24 mouse cellular contexts compared by ENCODE assay signal in the genomic region with DNA sequence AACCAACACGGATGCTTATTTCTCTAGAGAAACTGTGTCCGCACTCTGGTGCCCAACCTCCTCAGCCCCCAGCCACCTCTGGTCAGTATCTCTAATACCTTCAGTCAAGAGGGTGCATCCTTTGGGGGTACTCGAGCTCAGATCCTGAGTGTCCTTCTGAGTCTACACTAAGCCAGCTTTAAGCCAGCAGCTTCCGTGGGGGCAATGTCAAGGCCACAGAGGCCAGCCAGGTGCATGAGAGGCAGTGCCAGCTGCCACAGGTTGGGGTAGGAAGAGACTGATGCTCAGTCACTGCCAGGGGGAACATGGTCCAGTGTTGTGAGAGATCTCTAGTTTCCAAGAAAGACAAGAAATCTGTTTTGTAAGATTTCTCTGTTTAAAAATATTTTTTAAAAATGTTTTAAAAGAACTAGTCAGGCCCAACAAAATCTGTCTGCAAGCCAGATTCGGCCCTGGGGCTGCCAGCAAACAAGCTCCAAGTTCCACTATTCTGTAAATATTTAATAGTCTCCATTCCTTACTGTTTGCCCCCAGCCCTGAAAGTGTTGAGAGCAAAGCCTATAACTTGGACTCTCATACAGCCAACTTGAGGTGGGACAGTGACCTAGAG. TPM values are rescaled to one million over a fixed set of nuclear protein-coding genes. Genes with fewer than 3 reads are reported as not detected.
DNase-seq lines count a peak whose midpoint lies in the region; ATAC-seq and TF ChIP-seq lines count a peak whose summit lies in the region.
"Had no signal": no experiment of that assay in that cellular context is flagged by ENCODE, and none has a peak within 500 bp of the region (broad histone marks: within the 10 kb centered on the region; RNA-seq: fewer than 3 reads in every experiment).

No protein-coding gene starts in this region.

- no peak overlapping the region for H3K4me2 ChIP-seq in stomach, postnatal 0 days (replicated peaks; ENCODE audit: low read depth)
- H3K4me2 ChIP-seq: embryonic facial prominence, embryonic 12.5 days; forebrain, embryonic 15.5 days; heart, embryonic 15.5 days; limb, embryonic 13.5 days; liver, embryonic 13.5 days; neural tube, embryonic 15.5 days; stomach, embryonic 15.5 days had no signal

- peaks cover 2% of the 10 kb centered on the region; the same call in 1 of the 2 replicates for H3K4me1 ChIP-seq in stomach, postnatal 0 days (replicated peaks; ENCODE audit: control insufficient read depth, insufficient read depth)

- no peak overlapping the region for H3K9ac ChIP-seq in stomach, postnatal 0 days (ENCODE audit: low read length)
- H3K9ac ChIP-seq: embryonic facial prominence, embryonic 12.5 days; forebrain, embryonic 15.5 days; heart, embryonic 15.5 days; limb, embryonic 13.5 days; liver, embryonic 13.5 days; neural tube, embryonic 15.5 days; stomach, embryonic 15.5 days had no signal

- no peaks in the 10 kb centered on the region for H3K27me3 ChIP-seq in stomach, postnatal 0 days (ENCODE audit: control insufficient read depth, insufficient read depth, low read length)
- H3K27me3 ChIP-seq: embryonic facial prominence, embryonic 12.5 days; forebrain, embryonic 15.5 days; heart, embryonic 15.5 days; limb, embryonic 13.5 days; liver, embryonic 13.5 days; neural tube, embryonic 15.5 days; stomach, embryonic 15.5 days had no signal

- peak overlapping the region; percentile 24; the same call in 1 of the 2 replicates for H3K27ac ChIP-seq in stomach, postnatal 0 days (replicated peaks)
- H3K27ac ChIP-seq: embryonic facial prominence, embryonic 12.5 days; forebrain, embryonic 10.5 days; forebrain, embryonic 15.5 days; heart, embryonic 15.5 days; limb, embryonic 13.5 days; liver, embryonic 13.5 days; neural tube, embryonic 15.5 days had no signal

- 78% methylated on average over 5 of the region's 5 CpGs for WGBS in stomach, postnatal 0 days

- no peak for ATAC-seq in stomach, postnatal 0 days (ENCODE audit: low FRiP score, low TSS enrichment)
- ATAC-seq: activated CD4-positive, CD25-positive, alpha-beta regulatory T cell, adult 4 months; CD4-positive, CD25-positive, alpha-beta regulatory T cell, adult 4 months; forebrain, embryonic 15.5 days; hindbrain, embryonic 16.5 days had no signal

- no peak for TF ChIP-seq CTCF in stomach, postnatal 0 days (IDR thresholded peaks at IDR 0.05; ENCODE audit: low read depth)

- no peaks in the 10 kb centered on the region for H3K9me3 ChIP-seq in stomach, postnatal 0 days (ENCODE audit: control insufficient read depth, low read length)
- H3K9me3 ChIP-seq: embryonic facial prominence, embryonic 12.5 days; forebrain, embryonic 10.5 days; forebrain, embryonic 15.5 days; heart, embryonic 15.5 days; limb, embryonic 13.5 days; liver, embryonic 13.5 days; neural tube, embryonic 15.5 days; stomach, embryonic 15.5 days had no signal

- DNase-seq in kidney, adult 8-10 months, result peak; percentile 42 to 53
- DNase-seq in kidney, adult 11 months, result no peak
- DNase-seq in lung, postnatal 10 days, result peak; percentile 60
- DNase-seq in lung, postnatal 4 days, result no peak
- peak; percentile 53 for DNase-seq in kidney, postnatal 14 days
- no peak for DNase-seq in stomach, postnatal 0 days (ENCODE audit: low spot score)
- no peak for DNase-seq in cerebellum, adult 11-12 months
- DNase-seq: cerebellum, adult 2 months; cerebellum, postnatal 25 days; gastrocnemius, postnatal 10 days; liver, embryonic 13.5 days; lung, adult 18-20 months; midbrain, embryonic 14.5 days; thymus, postnatal 25 days had no signal

- H3K4me3 ChIP-seq in stomach, postnatal 0 days (ENCODE audit: low read depth, low read length), result no peak overlapping the region
- H3K4me3 ChIP-seq: embryonic facial prominence, embryonic 12.5 days; forebrain, embryonic 10.5 days; forebrain, embryonic 15.5 days; heart, embryonic 15.5 days; limb, embryonic 13.5 days; liver, embryonic 13.5 days; neural tube, embryonic 15.5 days; stomach, embryonic 15.5 days had no signal

- H3K36me3 ChIP-seq in stomach, postnatal 0 days (ENCODE audit: control insufficient read depth, insufficient read depth, low read length), result no peaks in the 10 kb centered on the region
- H3K36me3 ChIP-seq: embryonic facial prominence, embryonic 12.5 days; forebrain, embryonic 10.5 days; forebrain, embryonic 15.5 days; heart, embryonic 15.5 days; limb, embryonic 13.5 days; liver, embryonic 13.5 days; neural tube, embryonic 15.5 days; stomach, embryonic 15.5 days had no signal

- TF ChIP-seq EP300 in stomach, postnatal 0 days (optimal IDR thresholded peaks at IDR 0.05), result no peak

RNA-seq across cellular contexts. Expression of gene Bag3, which starts 31.8 kb away (rescaled TPM):
- polyA plus RNA-seq in stomach, postnatal 0 days (2015; fragmentation: Nextera tagmentation; extraction: Ambion mirVana), result 17.7 and 19.2 TPM in 2 replicates

RNA-seq across cellular contexts. Expression of gene Inpp5f, which starts 55.9 kb away (rescaled TPM):
- 12.3 and 12.4 TPM in 2 replicates for polyA plus RNA-seq in stomach, postnatal 0 days (2015; fragmentation: Nextera tagmentation; extraction: Ambion mirVana)

Comparison
In these comparisons a context has a peak if more than half of its experiments do, and no peak if none do; other contexts are left out.
1. DNase-seq: peak in kidney, adult 8-10 months (2 of 2), lung, postnatal 10 days (single experiment) and kidney, postnatal 14 days (single experiment); none in kidney, adult 11 months (single experiment), lung, postnatal 4 days (0 of 2), stomach, postnatal 0 days (single experiment) and cerebellum, adult 11-12 months (single experiment).